Mouse (Mus musculus) forebrain, embryonic 16.5 days (tissue): Measurements from ENCODE around the gene Lin28b. TPM values are rescaled to one million over a fixed set of nuclear protein-coding genes. Genes with fewer than 3 reads are reported as not detected.

Source experiments
- ATAC-seq: fragments of 200-750 bp; cut with Nextera tagmentation; 2 replicates; pipeline ENCODE4 v1.8.0; 2017; ENCODE audit warnings: mild to moderate bottlenecking, moderate library complexity
- H3K27ac ChIP-seq: fragments of 300-500 bp; sonication (generic); 2 replicates; pipeline ENCODE4 v1.5.1; 2014; ENCODE audit warnings: low read length, control low read depth
- H3K27me3 ChIP-seq: fragments of 300-500 bp; sonication (generic); replicated peaks from 2 replicates; pipeline ENCODE4 v1.6.1; 2014; ENCODE audit warnings: low read length; ENCODE audit not compliant: control insufficient read depth, insufficient read depth
- H3K36me3 ChIP-seq: fragments of 300-500 bp; sonication (generic); 2 replicates; pipeline ENCODE4 v1.6.1; 2014; ENCODE audit not compliant: control insufficient read depth, insufficient read depth
- H3K4me1 ChIP-seq: fragments of 300-500 bp; sonication (generic); replicated peaks from 2 replicates; pipeline ENCODE4 v1.6.1; 2014; ENCODE audit warnings: low read length; ENCODE audit not compliant: control insufficient read depth, insufficient read depth
- H3K4me2 ChIP-seq: fragments of 300-500 bp; sonication (generic); 2 replicates; pipeline ENCODE4 v1.6.1; 2014; ENCODE audit warnings: mild to moderate bottlenecking, low read length, control low read depth
- H3K4me3 ChIP-seq: fragments of 300-500 bp; sonication (generic); replicated peaks from 2 replicates; pipeline ENCODE4 v1.5.1; 2014; ENCODE audit warnings: mild to moderate bottlenecking, low read length, control low read depth
- H3K9ac ChIP-seq: fragments of 300-500 bp; sonication (generic); replicated peaks from 2 replicates; pipeline ENCODE4 v1.6.1; 2014; ENCODE audit warnings: low read depth, low read length, control low read depth
- H3K9me3 ChIP-seq: fragments of 300-500 bp; sonication (generic); 2 replicates; pipeline ENCODE4 v1.6.1; 2016; ENCODE audit warnings: low read length; ENCODE audit not compliant: control insufficient read depth
- WGBS: fragments of 180-500 bp; shearing (Covaris S2); extraction: QIAGEN DNeasy Blood & Tissue Kit; methylation state at CpG from one replicate; pipeline ENCODE4 v1.1.7; 2014; 5-methylcytosine and 5-hydroxymethylcytosine counted together
- polyA plus RNA-seq: library from polyadenylated mRNA; unstranded; fragments of >200 nt; fragmentation: Nextera tagmentation; extraction: Ambion mirVana; gene quantifications from 2 replicates; pipeline ENCODE4 v1.2.1, GENCODE M21; 2015

The Lin28b gene
- polyA plus RNA-seq, 1 experiment from 2014 or later: 5.2 TPM

- Histone ChIP-seq H3K9me3 (no peaks in the 10 kb centered on the region), H3K4me1 (peaks cover 2% of the 10 kb centered on the region; the same call in 1 of the 2 replicates), H3K4me2 (no peak overlapping the region), H3K4me3 (no peak overlapping the region), H3K27me3 (no peaks in the 10 kb centered on the region), H3K9ac (no peak overlapping the region), H3K36me3 (no peaks in the 10 kb centered on the region), H3K27ac (no peak overlapping the region)
- no peak for ATAC-seq
- 86% methylated on average over 4 of the region's 4 CpGs for WGBS
Observed at GRCm38 (mm10) chr10:45344381-45344780, 141.8 kb downstream of the Lin28b start.

GRCm38 (mm10) chr10:45339106-45339505, 147.1 kb downstream of the Lin28b start:
- 51% methylated on average over 7 of the region's 7 CpGs for WGBS
- no peak; the same call in 1 of the 2 replicates for ATAC-seq
- H3K36me3 ChIP-seq: no peaks in the 10 kb centered on the region
- peaks cover 16% of the 10 kb centered on the region for H3K4me1 ChIP-seq
- H3K27me3 ChIP-seq: peaks cover 5% of the 10 kb centered on the region; the same call in 1 of the 2 replicates
- no peaks in the 10 kb centered on the region for H3K9me3 ChIP-seq
- no peak overlapping the region for H3K4me2 ChIP-seq
- H3K4me3 ChIP-seq: no peak overlapping the region
- no peak overlapping the region for H3K27ac ChIP-seq
- no peak overlapping the region for H3K9ac ChIP-seq

- Histone ChIP-seq H3K27me3 (peaks cover 5% of the 10 kb centered on the region; the same call in 1 of the 2 replicates), H3K36me3 (no peaks in the 10 kb centered on the region), H3K4me2 (peak within 1 kb of the TSS; percentile 90), H3K4me3 (peak within 1 kb of the TSS; percentile 68), H3K9me3 (no peaks in the 10 kb centered on the region), H3K27ac (no peak within 1 kb of the TSS), H3K4me1 (peaks cover 16% of the 10 kb centered on the region), H3K9ac (peak within 1 kb of the TSS; percentile 61)
- ATAC-seq: peak; percentile 76
- WGBS: under 1% methylated on average over 98 of the region's 116 CpGs
Observed at GRCm38 (mm10) chr10:45335434-45336422, 150.5 kb downstream of the Lin28b start, which contains the start of gene Bves. Gene Bves (plus strand): TSS chr10:45335772.

DNA sequence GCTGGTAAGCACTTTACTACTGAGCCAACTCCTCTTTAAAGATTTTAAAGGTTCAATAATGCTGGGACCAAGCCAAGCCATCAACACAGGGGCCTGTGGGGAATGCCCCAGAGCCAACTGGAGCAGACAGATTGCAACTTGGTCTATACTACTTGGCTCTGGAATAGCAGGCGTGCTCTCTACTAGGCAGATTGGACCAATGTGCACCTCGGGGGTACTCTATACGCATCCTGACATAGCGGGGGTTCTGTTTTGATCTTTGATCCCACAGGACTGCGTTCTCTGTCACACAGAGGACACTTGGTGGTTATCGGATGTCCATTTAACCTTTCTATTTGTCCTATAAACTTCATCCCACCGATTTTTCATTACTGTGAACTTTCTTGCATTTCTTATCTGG, 151.3 kb downstream of the Lin28b start:
- 27% methylated on average over 7 of the region's 7 CpGs for WGBS
- Histone ChIP-seq H3K4me1 (peaks cover 16% of the 10 kb centered on the region), H3K27ac (no peak overlapping the region), H3K36me3 (no peaks in the 10 kb centered on the region), H3K9ac (no peak overlapping the region), H3K27me3 (peaks cover 5% of the 10 kb centered on the region; the same call in 1 of the 2 replicates), H3K4me2 (peak overlapping the region; percentile 90), H3K4me3 (peak overlapping the region; percentile 68), H3K9me3 (no peaks in the 10 kb centered on the region)
- peak; percentile 13; the same call in 1 of the 2 replicates for ATAC-seq

- no peak; the same call in 1 of the 2 replicates for ATAC-seq
- H3K36me3 ChIP-seq: no peaks in the 10 kb centered on the region
- H3K4me1 ChIP-seq: no peaks in the 10 kb centered on the region; the same call in 1 of the 2 replicates
- H3K27me3 ChIP-seq: no peaks in the 10 kb centered on the region
- H3K9ac ChIP-seq: no peak overlapping the region
- no peak overlapping the region for H3K4me3 ChIP-seq
- WGBS: 73% methylated on average over 7 of the region's 7 CpGs
- no peak overlapping the region for H3K27ac ChIP-seq
- H3K9me3 ChIP-seq: no peaks in the 10 kb centered on the region
- H3K4me2 ChIP-seq: no peak overlapping the region
Observed at GRCm38 (mm10) chr10:45328196-45329000, 157.8 kb downstream of the Lin28b start.

Other genes with a start within 250 kb of the Lin28b start
- gene Bves, start 150.6 kb downstream of the Lin28b start, polyA plus RNA-seq: 0.33 and 0.73 TPM in 2 replicates
- 16.1 and 18.8 TPM in 2 replicates for gene Hace1, start 91.4 kb upstream of the Lin28b start, polyA plus RNA-seq